Mouse (Mus musculus) gastrocnemius, adult 8-10 months (tissue): ENCODE results near the gene Eml5. TPM values are rescaled to one million over a fixed set of nuclear protein-coding genes. Genes with fewer than 3 reads are reported as not detected.
A peak's percentile ranks its signal among the peaks of the same experiment; 100 is the strongest.

Experiments used
- DNase-seq, 2 experiments: peaks; one replicate each; pipeline ENCODE4 v3.0.0; 2022; ENCODE audit warnings: low spot score in 2 of 2
- total RNA-seq, 4 experiments: library from RNA; stranded (reverse); gene quantifications; 2 replicates each; pipeline ENCODE4 v1.2.4; 2022

Eml5 gene
- total RNA-seq, 4 experiments from 2014 or later: 1.7 to 4.7 (median 3.0) TPM

GRCm38 (mm10) chr12:98834879-98835278 lies 66.4 kb downstream of the Eml5 start:
- DNase-seq: no peak

- no peak for DNase-seq
These were observed 67.4 kb downstream of the Eml5 start for GRCm38 (mm10) chr12:98833901-98834300.

- DNase-seq: no peak
These were observed 68.2 kb downstream of the Eml5 start for GRCm38 (mm10) chr12:98832929-98833598.

- DNase-seq: no peak
These were observed 70.2 kb downstream of the Eml5 start for GRCm38 (mm10) chr12:98831122-98831521.

- no peak for DNase-seq
These were observed 80.5 kb downstream of the Eml5 start for GRCm38 (mm10) chr12:98820781-98821180.

GRCm38 (mm10) chr12:98804078-98804748 lies 97.1 kb downstream of the Eml5 start:
- no peak for DNase-seq

GRCm38 (mm10) chr12:98802245-98802644 lies 99.0 kb downstream of the Eml5 start:
- no peak for DNase-seq

GRCm38 (mm10) chr12:98800334-98800733 lies 101.0 kb downstream of the Eml5 start:
- DNase-seq: no peak

GRCm38 (mm10) chr12:98795731-98796318 lies 105.5 kb downstream of the Eml5 start:
- no peak for DNase-seq

GRCm38 (mm10) chr12:98784251-98784650 lies 117.0 kb downstream of the Eml5 start:
- DNase-seq: no peak

- no peak for DNase-seq
These were observed 122.1 kb downstream of the Eml5 start for GRCm38 (mm10) chr12:98779148-98779547.

GRCm38 (mm10) chr12:98777509-98777908 lies 123.8 kb downstream of the Eml5 start:
- no peak for DNase-seq

GRCm38 (mm10) chr12:98766241-98766640 lies 135.0 kb downstream of the Eml5 start:
- DNase-seq: no peak

- no peak for DNase-seq
These were observed 141.6 kb downstream of the Eml5 start for GRCm38 (mm10) chr12:98759700-98760099.

GRCm38 (mm10) chr12:98757636-98758035 lies 143.6 kb downstream of the Eml5 start:
- no peak for DNase-seq

GRCm38 (mm10) chr12:98747380-98747753 lies 153.9 kb downstream of the Eml5 start:
- DNase-seq: no peak

- peak; percentile 84 to 89 for DNase-seq
These were observed 154.4 kb downstream of the Eml5 start, which contains the start of gene Zc3h14 for GRCm38 (mm10) chr12:98746746-98747379. TSS of gene Zc3h14 (plus strand) at chr12:98746964.

GRCm38 (mm10) chr12:98746131-98746530 lies 155.2 kb downstream of the Eml5 start:
- DNase-seq: peak in 1 of 2 experiments; percentile 33

- no peak for DNase-seq
These were observed 155.7 kb downstream of the Eml5 start for GRCm38 (mm10) chr12:98745626-98746025.

- no peak for DNase-seq
These were observed 160.2 kb downstream of the Eml5 start for GRCm38 (mm10) chr12:98741011-98741501.

- DNase-seq: no peak
These were observed 163.4 kb downstream of the Eml5 start for GRCm38 (mm10) chr12:98737801-98738350.
